1 mouse cellular context compared by ENCODE assay signal in the genomic region with DNA sequence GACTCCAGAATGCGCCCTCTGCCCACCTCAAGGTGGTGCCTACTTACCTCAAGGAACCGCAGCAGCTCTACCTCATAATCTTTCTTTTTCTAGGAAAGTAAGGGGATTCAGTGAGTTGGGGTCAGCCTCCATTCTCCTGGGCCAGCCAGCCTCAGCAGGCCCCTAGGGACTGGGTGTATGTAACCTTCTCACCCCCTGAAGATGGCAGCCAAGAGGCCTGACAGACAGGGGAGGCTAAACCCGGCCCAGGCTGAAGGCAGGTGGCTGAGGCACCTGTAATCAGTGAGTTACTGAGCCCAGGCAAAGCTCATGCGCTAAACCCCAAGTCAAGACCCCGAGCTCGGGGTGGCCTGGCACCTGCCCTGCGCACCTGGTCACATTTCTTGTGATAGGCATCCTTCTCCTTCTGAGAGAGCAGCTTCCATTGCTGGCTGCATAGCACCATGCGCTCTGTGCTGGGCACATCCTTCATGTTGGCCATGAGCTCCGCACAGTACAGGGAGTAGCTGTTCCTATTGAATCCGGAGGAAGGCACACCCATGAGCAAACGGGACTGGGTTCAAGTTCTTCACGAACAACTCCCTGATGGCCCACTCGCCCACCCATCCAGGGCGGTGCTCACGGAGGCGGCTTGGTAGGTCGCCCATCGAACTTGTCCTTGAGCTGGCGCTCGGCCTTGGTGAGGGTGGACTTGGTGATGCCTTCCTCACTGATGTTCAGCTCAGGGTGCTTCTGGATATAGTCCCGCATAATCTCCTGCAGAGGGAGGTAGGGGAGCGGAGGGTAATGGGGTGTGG.
TF ChIP-seq lines count a peak whose summit lies in the region.

No protein-coding gene starts in this region.

TF ChIP-seq in MEL, 35 proteins besides CTCF, POLR2A, EP300 and RAD21:
- TF ChIP-seq MXI1 (IDR thresholded peaks at IDR 0.05; ENCODE audit: low read depth, low read length) (peak; percentile 31; the same call in 1 of the 2 replicates), TAL1 (IDR thresholded peaks at IDR 0.05; ENCODE audit: low read length) (no peak), MYC (IDR thresholded peaks at IDR 0.05; ENCODE audit: low read depth, low read length) (0 out of 2 replicates have a peak, but pooled peaks have one; percentile 21), POLR2AphosphoS2 (IDR thresholded peaks at IDR 0.05; ENCODE audit: low read length) (peak; percentile 14; the same call in 1 of the 2 replicates)
